Mouse (Mus musculus): ENCODE results near the gene Kpna6. TPM values are rescaled to one million over a fixed set of nuclear protein-coding genes. Genes with fewer than 3 reads are reported as not detected.

Gene Kpna6
- polyA plus RNA-seq (2015; fragmentation: Nextera tagmentation; extraction: Ambion mirVana) = 9.8 and 11.9 TPM in 2 replicates

DNA sequence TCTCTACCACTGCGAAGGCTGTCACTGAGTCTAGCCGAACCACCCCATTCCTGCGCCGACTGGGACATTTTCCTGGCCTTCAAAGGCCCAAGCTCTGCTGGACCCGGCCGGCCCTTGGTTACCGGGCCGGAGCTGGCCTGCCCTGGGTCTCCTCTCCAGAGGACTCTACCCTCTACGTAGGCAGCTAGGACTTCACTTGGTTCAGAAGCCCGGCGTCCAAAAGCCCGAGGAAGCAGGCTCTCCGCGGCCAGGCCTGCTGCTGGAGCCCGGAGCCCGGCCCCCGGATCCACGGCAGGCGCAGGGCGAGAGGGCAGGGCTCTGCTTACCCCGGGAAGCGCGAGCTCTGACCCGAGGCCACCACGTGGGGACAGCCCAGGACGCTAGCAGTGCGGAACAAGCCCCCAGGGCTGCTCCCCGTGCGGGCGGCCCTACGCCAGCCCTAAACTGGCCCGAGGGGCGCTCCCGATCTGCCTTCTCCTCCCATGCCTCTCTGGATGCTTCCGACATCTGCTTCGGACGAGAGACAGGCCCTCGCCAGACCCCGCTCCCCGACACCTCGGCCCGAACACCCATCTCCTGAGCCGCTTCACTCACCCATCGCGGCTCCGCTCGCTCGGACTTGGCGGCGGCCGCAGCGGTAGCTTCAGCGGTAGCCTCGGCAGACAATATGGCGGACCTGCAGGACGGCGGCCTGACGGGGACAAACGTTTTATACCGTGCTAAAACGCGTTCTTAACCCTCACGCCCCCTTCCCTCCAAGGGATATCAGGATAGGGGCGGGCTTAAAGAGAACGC, at the start of gene Kpna6:
Gene Kpna6, minus strand, starts transcription at position 685 of the 795 bp plus-strand sequence.

GRCm38 (mm10) chr4:129696158-129696985, 23.8 kb upstream of the Kpna6 start, which contains the start of gene Tmem39b:
TSS of gene Tmem39b (minus strand) at chr4:129696838.

DNA sequence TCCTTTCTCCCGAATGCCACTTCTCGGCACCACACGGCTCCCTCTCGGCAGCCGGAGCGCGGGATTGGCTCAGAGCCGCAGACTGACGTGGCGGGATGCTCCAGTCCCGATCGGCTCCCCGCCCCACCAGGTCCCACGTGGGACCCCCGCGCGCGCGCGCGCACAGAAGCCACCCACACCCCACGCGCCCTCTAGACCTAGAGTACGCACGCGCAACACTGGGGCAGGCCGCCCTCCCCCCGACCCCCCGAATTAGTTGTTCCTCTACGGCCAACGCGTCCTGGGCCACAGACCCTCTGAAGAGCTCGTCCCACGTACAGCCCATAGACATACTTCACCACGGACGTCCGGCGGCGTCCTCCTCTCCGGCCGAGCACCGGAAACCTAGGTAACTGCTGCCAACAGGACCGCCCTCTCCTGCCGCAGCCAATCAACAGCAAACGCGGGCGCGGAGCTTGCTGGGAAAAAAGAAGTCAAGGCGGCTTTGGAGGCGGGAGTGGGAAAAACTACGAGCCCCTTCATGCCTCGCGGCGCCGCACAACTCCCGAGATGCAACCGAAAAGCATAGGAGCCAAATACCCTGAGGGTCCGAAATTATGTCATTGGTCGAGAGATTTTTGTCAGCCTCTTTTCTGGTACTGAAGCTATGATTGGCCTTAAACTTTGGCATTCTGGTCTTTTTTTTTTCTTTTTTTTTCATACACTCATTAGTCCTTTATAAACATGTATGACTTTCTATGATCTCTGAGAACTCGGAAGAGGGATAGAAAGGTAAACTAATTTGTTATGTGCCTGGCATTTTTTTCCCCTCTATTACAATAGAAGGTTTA, 31.7 kb downstream of the Kpna6 start, which contains the start of gene Txlna:
Gene Txlna, minus strand, starts transcription at position 428 of the 830 bp plus-strand sequence.

DNA sequence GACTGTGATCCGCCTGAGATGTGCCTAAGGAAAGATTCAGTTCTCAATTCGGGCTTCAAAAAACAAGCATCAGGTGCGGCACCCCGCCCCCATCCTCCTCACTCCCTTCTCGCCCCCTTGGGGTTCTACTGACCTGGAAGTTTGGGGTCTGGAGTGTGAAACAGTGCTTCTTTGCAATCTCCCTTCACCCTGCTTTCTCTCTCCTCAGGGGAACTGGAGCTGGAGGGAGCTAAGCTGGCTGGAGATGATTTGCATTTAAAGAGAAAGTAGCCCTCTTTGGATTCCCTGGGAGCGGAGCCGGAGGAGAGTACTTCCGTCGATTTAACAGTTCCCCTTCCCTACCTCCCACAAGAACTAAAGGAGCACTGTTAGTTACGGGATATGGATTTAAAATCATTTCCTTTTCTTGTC, 48.9 kb downstream of the Kpna6 start, which contains the start of gene Ccdc28b:
Gene Ccdc28b, minus strand, starts transcription at position 267 of the 411 bp plus-strand sequence.

GRCm38 (mm10) chr4:129618786-129619691, 53.5 kb downstream of the Kpna6 start, which contains the start of gene Iqcc:
TSS of gene Iqcc (minus strand) at chr4:129619099.

DNA sequence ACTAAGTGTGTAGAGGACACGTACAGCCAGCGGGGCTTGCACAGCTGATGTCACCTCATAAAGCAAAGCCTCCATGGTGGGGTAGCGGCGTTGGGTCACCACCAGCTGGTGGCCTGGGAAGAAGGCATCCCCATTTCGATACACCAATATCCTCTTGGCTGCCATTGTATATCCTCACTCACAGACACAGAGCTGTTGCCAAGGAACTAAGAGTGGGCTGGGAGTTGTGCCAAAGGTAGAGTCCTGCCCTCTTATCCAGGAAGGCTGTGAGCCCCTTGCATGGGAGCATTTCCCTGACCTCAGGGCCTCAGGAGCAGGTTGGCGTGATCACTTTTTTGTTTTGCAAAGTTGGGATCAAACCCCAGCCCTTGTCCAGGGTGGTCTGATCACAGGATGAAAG, 58.5 kb downstream of the Kpna6 start, which contains the start of gene Dcdc2b:
Gene Dcdc2b, minus strand, starts transcription at position 165 of the 400 bp plus-strand sequence.

GRCm38 (mm10) chr4:129600233-129601158, 72.1 kb downstream of the Kpna6 start, which contains the start of the genes Eif3i and Tmem234:
TSS of gene Eif3i (minus strand) at chr4:129600648.
TSS of gene Tmem234 (plus strand) at chr4:129600668.

Small RNAs within 50 kb of the gene (microRNA-seq; reads per million reads assigned to microRNA genes)
- not detected for gene Mir7016

Other genes with a start within 250 kb of the Kpna6 start
- gene Zbtb8b, start 231.9 kb downstream of the Kpna6 start, polyA plus RNA-seq (2015; fragmentation: Nextera tagmentation; extraction: Ambion mirVana) = 6.6 and 7.9 TPM in 2 replicates
- gene Bsdc1, start 211.2 kb downstream of the Kpna6 start, polyA plus RNA-seq (2015; fragmentation: Nextera tagmentation; extraction: Ambion mirVana) = 14.1 and 16.6 TPM in 2 replicates
- not detected in 2 replicates for gene Tssk3, start 181.7 kb downstream of the Kpna6 start, polyA plus RNA-seq (2015; fragmentation: Nextera tagmentation; extraction: Ambion mirVana)
- gene Fam229a, start 181.6 kb downstream of the Kpna6 start, polyA plus RNA-seq (2015; fragmentation: Nextera tagmentation; extraction: Ambion mirVana) = 0.63 and 0.73 TPM in 2 replicates
- gene Marcksl1, start 159.2 kb downstream of the Kpna6 start, polyA plus RNA-seq (2015; fragmentation: Nextera tagmentation; extraction: Ambion mirVana) = 166 and 167 TPM in 2 replicates
- 95.3 and 96.1 TPM in 2 replicates for gene Hdac1, start 130.1 kb downstream of the Kpna6 start, polyA plus RNA-seq (2015; fragmentation: Nextera tagmentation; extraction: Ambion mirVana)
- 1.9 and 2.6 TPM in 2 replicates for gene Lck, start 99.1 kb downstream of the Kpna6 start, polyA plus RNA-seq (2015; fragmentation: Nextera tagmentation; extraction: Ambion mirVana)
- gene Fam167b, start 94.2 kb downstream of the Kpna6 start, polyA plus RNA-seq (2015; fragmentation: Nextera tagmentation; extraction: Ambion mirVana) = 1.3 and 1.8 TPM in 2 replicates
- gene Eif3i, start 72.1 kb downstream of the Kpna6 start, polyA plus RNA-seq (2015; fragmentation: Nextera tagmentation; extraction: Ambion mirVana) = 201 and 217 TPM in 2 replicates
- 164 and 187 TPM in 2 replicates for gene Tmem234, start 72.1 kb downstream of the Kpna6 start, polyA plus RNA-seq (2015; fragmentation: Nextera tagmentation; extraction: Ambion mirVana)
- gene Dcdc2b, start 58.5 kb downstream of the Kpna6 start, polyA plus RNA-seq (2015; fragmentation: Nextera tagmentation; extraction: Ambion mirVana) = 0.63 and 1.9 TPM in 2 replicates
- 19.0 and 19.1 TPM in 2 replicates for gene Iqcc, start 53.7 kb downstream of the Kpna6 start, polyA plus RNA-seq (2015; fragmentation: Nextera tagmentation; extraction: Ambion mirVana)
- 39.2 and 42.1 TPM in 2 replicates for gene Ccdc28b, start 48.8 kb downstream of the Kpna6 start, polyA plus RNA-seq (2015; fragmentation: Nextera tagmentation; extraction: Ambion mirVana)
- 26.8 and 29.6 TPM in 2 replicates for gene Txlna, start 31.7 kb downstream of the Kpna6 start, polyA plus RNA-seq (2015; fragmentation: Nextera tagmentation; extraction: Ambion mirVana)
- 5.2 and 5.7 TPM in 2 replicates for gene Tmem39b, start 24.1 kb upstream of the Kpna6 start, polyA plus RNA-seq (2015; fragmentation: Nextera tagmentation; extraction: Ambion mirVana)
- 40.1 and 45.9 TPM in 2 replicates for gene Khdrbs1, start 69.5 kb upstream of the Kpna6 start, polyA plus RNA-seq (2015; fragmentation: Nextera tagmentation; extraction: Ambion mirVana)
- gene Ptp4a2, start 138.5 kb upstream of the Kpna6 start, polyA plus RNA-seq (2015; fragmentation: Nextera tagmentation; extraction: Ambion mirVana) = 290 and 382 TPM in 2 replicates

All from urinary bladder, postnatal 0 days (tissue).